Comparison of ENCODE assay signal across 8 mouse cellular contexts in genomic region chr7:125638870-125639386, GRCm38 (mm10). TPM values are rescaled to one million over a fixed set of nuclear protein-coding genes. Genes with fewer than 3 reads are reported as not detected.
DNase-seq lines count a peak whose midpoint lies in the region; ATAC-seq and TF ChIP-seq lines count a peak whose summit lies in the region.

No protein-coding gene starts in this region.

- no peak overlapping the region for H3K27ac ChIP-seq in gastrocnemius, adult 2 months
- peak overlapping the region; percentile 51; the same call in 1 of the 2 replicates for H3K27ac ChIP-seq in limb, embryonic 11.5 days (replicated peaks; ENCODE audit: low read depth, low read length)
- peak overlapping the region; percentile 65 for H3K27ac ChIP-seq in midbrain, embryonic 15.5 days

- no peak overlapping the region for H3K9ac ChIP-seq in limb, embryonic 11.5 days (ENCODE audit: low read length)
- H3K9ac ChIP-seq in midbrain, embryonic 15.5 days: peak overlapping the region; percentile 26; the same call in 1 of the 2 replicates

- H3K4me2 ChIP-seq in limb, embryonic 11.5 days (ENCODE audit: low read depth, severe bottlenecking): no peak overlapping the region
- no peak overlapping the region for H3K4me2 ChIP-seq in midbrain, embryonic 15.5 days

- intact Hi-C loops in gastrocnemius, adult 2 months (cut with DNase I): loop anchor here (2.0 kb wide), 2 partner anchors 168 to 218 kb away; no protein-coding TSS in a partner anchor

- no peaks in the 10 kb centered on the region for H3K9me3 ChIP-seq in limb, embryonic 11.5 days (ENCODE audit: control insufficient read depth, low read length)
- no peaks in the 10 kb centered on the region for H3K9me3 ChIP-seq in midbrain, embryonic 15.5 days

- 0 out of 2 replicates have a peak, but pooled peaks cover 2% of the 10 kb centered on the region for H3K4me1 ChIP-seq in limb, embryonic 11.5 days (ENCODE audit: control insufficient read depth, insufficient read depth, low read length)
- H3K4me1 ChIP-seq in midbrain, embryonic 15.5 days: peaks cover 5% of the 10 kb centered on the region

- 56% methylated on average over 9 of the region's 9 CpGs for WGBS in limb, embryonic 11.5 days
- 35% methylated on average over 9 of the region's 9 CpGs for WGBS in midbrain, embryonic 15.5 days

- H3K27me3 ChIP-seq in limb, embryonic 11.5 days (ENCODE audit: control insufficient read depth, insufficient read depth, low read length): no peaks in the 10 kb centered on the region
- no peaks in the 10 kb centered on the region for H3K27me3 ChIP-seq in midbrain, embryonic 15.5 days (replicated peaks)

- TF ChIP-seq CTCF in gastrocnemius, adult 2 months (IDR thresholded peaks at IDR 0.05): peak; percentile 84

- H3K36me3 ChIP-seq in limb, embryonic 11.5 days (ENCODE audit: control insufficient read depth, insufficient read depth, low read length): peaks cover 18% of the 10 kb centered on the region
- peaks cover 23% of the 10 kb centered on the region for H3K36me3 ChIP-seq in midbrain, embryonic 15.5 days (replicated peaks)

- DNase-seq in ovary, postnatal 10 days (ENCODE audit: low spot score): peak; percentile 16
- no peak for DNase-seq in ovary, adult 18-20 months (ENCODE audit: low spot score)
- DNase-seq in cerebellum, postnatal 36 days: peak; percentile 78 to 81
- peak; percentile 58 for DNase-seq in gastrocnemius, adult 2 months
- peak; percentile 46 for DNase-seq in kidney, adult 9 months
- peak; percentile 81 for DNase-seq in limb, embryonic 11.5 days (ENCODE audit: low spot score)
- DNase-seq in spleen, postnatal 10 days (ENCODE audit: low spot score in 2 of 2): peak; percentile 54 to 81

- peak; percentile 74 for ATAC-seq in limb, embryonic 11.5 days (ENCODE audit: insufficient number of reproducible peaks, low FRiP score, low TSS enrichment, low read depth)
- peak; percentile 75 for ATAC-seq in midbrain, embryonic 15.5 days (replicated peaks)

- no peak overlapping the region for H3K4me3 ChIP-seq in gastrocnemius, adult 2 months
- H3K4me3 ChIP-seq in limb, embryonic 11.5 days (ENCODE audit: low read depth, low read length): no peak overlapping the region
- H3K4me3 ChIP-seq in midbrain, embryonic 15.5 days: no peak overlapping the region

RNA-seq across cellular contexts. Expression of gene Il21r, which starts 35.7 kb away (rescaled TPM):
- not detected for total RNA-seq in gastrocnemius, adult 2 months (2021)
- 0.11 and 0.20 TPM in 2 replicates for polyA plus RNA-seq in limb, embryonic 11.5 days (2014; fragmentation: Nextera tagmentation; extraction: Ambion mirVana)
- polyA plus RNA-seq in midbrain, embryonic 15.5 days (2015; fragmentation: Nextera tagmentation; extraction: Ambion mirVana): 0.39 and 0.41 TPM in 2 replicates
